Mouse (Mus musculus) heart, embryonic 14.5 days (tissue): ENCODE results near the gene Gm44965. TPM values are rescaled to one million over a fixed set of nuclear protein-coding genes. Genes with fewer than 3 reads are reported as not detected.
A peak's percentile ranks its signal among the peaks of the same experiment; 100 is the strongest.

Experiments used
- ATAC-seq: fragments of 200-750 bp; cut with Nextera tagmentation; 2 replicates; pipeline ENCODE4 v1.8.0; 2017; ENCODE audit warnings: low read depth, moderate TSS enrichment; ENCODE audit not compliant: insufficient number of reproducible peaks, insufficient read depth, low FRiP score
- H3K27ac ChIP-seq, 2 experiments: fragments of 200-500 bp in 1 of 2; fragments of 300-500 bp in 1 of 2; sonication (generic) in 1 of 2; replicated peaks in 1 of 2; 2 replicates each; pipeline ENCODE4 v1.5.1; 2012 to 2014; ENCODE audit warnings: low read depth in 2 of 2, low read length in 2 of 2, control low read depth in 1 of 2, mild to moderate bottlenecking in 1 of 2, mixed read lengths in 1 of 2; ENCODE audit not compliant: control insufficient read depth in 1 of 2, insufficient read depth in 1 of 2
- H3K27me3 ChIP-seq: fragments of 300-500 bp; sonication (generic); 2 replicates; pipeline ENCODE4 v1.6.1; 2014; ENCODE audit warnings: mild to moderate bottlenecking, low read length, control low read depth; ENCODE audit not compliant: control insufficient read depth, insufficient read depth
- H3K36me3 ChIP-seq: fragments of 300-500 bp; sonication (generic); 2 replicates; pipeline ENCODE4 v1.6.1; 2014; ENCODE audit warnings: mild to moderate bottlenecking, control low read depth, low read length, mixed read lengths; ENCODE audit not compliant: control insufficient read depth, insufficient read depth
- H3K4me1 ChIP-seq, 2 experiments: fragments of 200-500 bp in 1 of 2; fragments of 300-500 bp in 1 of 2; sonication (generic) in 1 of 2; 2 replicates each; pipeline ENCODE4 v1.6.1; 2012 to 2014; ENCODE audit warnings: low read length in 2 of 2, control low read depth in 1 of 2, mixed read lengths in 1 of 2; ENCODE audit not compliant: control insufficient read depth in 2 of 2, insufficient read depth in 2 of 2
- H3K4me2 ChIP-seq: fragments of 300-500 bp; sonication (generic); 2 replicates; pipeline ENCODE4 v1.6.1; 2014; ENCODE audit warnings: mild to moderate bottlenecking, low read length
- H3K4me3 ChIP-seq, 2 experiments: fragments of 200-500 bp in 1 of 2; fragments of 300-500 bp in 1 of 2; sonication (generic) in 1 of 2; 2 replicates each; pipeline ENCODE4 v1.5.1; 2012 to 2014; ENCODE audit warnings: low read length in 2 of 2, mild to moderate bottlenecking in 2 of 2, control low read depth in 1 of 2, low read depth in 1 of 2, moderate library complexity in 1 of 2; ENCODE audit not compliant: control insufficient read depth in 1 of 2, insufficient read depth in 1 of 2
- H3K9ac ChIP-seq: fragments of 300-500 bp; sonication (generic); 2 replicates; pipeline ENCODE4 v1.6.1; 2014; ENCODE audit warnings: mild to moderate bottlenecking, low read length
- H3K9me3 ChIP-seq: fragments of 300-500 bp; sonication (generic); 2 replicates; pipeline ENCODE4 v1.6.1; 2016; ENCODE audit warnings: low read length, control low read depth; ENCODE audit not compliant: control insufficient read depth
- WGBS: fragments of 180-500 bp; shearing (Covaris S2); extraction: QIAGEN DNeasy Blood & Tissue Kit; methylation state at CpG from one replicate; pipeline ENCODE4 v1.1.7; 2014; 5-methylcytosine and 5-hydroxymethylcytosine counted together
- polyA plus RNA-seq: library from polyadenylated mRNA; unstranded; fragments of >200 nt; fragmentation: Nextera tagmentation; extraction: Ambion mirVana; gene quantifications from 2 replicates; pipeline ENCODE4 v1.2.1, GENCODE M21; 2014

Gene Gm44965
- polyA plus RNA-seq, 1 experiment from 2014 or later: 0.84 TPM

DNA sequence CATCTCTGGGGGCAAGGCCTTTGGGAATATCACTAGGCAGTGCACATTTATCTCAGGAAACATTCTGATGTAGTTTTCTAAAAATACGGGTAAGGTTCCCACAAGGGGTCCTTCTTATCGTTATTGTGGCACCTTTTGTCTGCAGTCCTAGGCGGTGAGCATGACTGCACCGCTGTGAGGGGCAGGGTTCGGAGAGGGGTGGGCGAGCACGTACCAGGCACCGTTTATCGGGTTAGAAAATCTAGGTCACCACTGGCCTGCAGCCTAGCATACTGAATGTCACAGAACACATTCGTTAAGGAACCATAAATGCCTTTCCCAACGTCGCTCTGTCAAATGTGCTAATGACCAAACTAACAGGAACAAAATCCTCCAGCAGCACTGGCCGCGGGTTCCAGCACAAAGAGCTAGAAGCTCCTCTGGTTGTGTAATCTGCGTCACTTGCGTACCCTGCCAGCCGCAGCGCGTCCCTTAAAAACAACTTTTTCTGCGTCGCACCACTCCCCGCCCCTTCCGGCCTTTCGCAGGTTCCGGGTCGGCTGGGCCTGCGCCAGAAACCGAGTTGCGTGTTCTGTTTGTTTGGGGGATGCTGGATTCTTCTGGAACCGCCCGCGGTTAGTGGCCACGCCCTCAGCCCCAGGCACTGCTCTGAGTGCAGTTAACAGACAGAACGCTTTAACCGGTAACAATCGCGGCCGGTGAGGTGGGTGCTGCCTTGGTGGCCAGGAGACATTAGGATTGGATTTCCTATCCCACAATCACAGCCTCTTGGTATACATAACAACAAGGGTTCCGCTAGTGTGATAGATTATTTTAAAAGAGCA, 39.2 kb upstream of the Gm44965 start, which contains the start of gene Lrrc61:
Gene Lrrc61 (plus strand): TSS at position 517 of the 824 bp plus-strand sequence.
- Histone ChIP-seq H3K4me1 (peaks cover 9 to 12% of the 10 kb centered on the region in 2 experiments), H3K4me3 (peak within 1 kb of the TSS; percentile 55 to 57), H3K9ac (peak within 1 kb of the TSS; percentile 83), H3K9me3 (no peaks in the 10 kb centered on the region), H3K4me2 (peak within 1 kb of the TSS; percentile 92), H3K27ac (peak within 1 kb of the TSS; percentile 97 to 99), H3K36me3 (0 out of 2 replicates have a peak, but pooled peaks cover 5% of the 10 kb centered on the region), H3K27me3 (no peaks in the 10 kb centered on the region)
- ATAC-seq: peak; percentile 86
- under 1% methylated on average over 39 of the region's 39 CpGs for WGBS

DNA sequence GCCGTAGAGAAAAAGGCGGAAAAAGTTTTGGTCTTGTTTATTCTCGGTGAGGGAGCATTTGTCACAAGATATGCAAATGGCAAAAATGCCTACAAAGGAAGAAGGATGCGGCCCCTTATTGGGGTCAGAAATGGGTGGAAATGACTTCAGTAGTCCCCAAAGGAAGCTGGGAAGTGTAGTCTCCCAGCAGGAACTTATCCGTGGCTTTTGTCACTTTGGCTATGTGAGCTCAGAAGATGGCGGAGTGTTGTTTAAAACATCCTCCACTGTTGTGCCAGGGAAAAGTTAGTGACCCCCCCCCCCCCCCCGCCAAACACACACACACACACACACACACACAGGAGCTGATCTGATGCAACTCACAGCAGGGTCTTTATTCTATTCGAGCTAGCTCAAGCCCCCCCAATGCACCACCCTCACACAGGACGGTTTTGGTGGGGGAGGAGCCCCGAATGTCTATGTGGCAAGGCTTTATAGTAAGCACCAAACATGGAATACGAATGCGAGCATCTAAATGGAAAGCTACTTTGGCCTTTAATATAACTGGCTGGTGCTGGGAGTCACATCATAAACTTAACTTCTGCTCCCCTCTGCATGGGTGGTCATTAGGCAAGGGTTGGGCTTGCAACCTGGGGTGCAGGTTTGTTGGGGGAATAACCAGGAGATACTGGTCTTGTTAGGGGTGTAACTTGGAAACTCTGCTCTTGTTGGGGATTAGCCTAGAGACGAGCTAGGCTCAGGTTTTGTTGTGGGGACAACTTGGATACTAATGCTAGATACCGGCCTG, 38.4 kb upstream of the Gm44965 start:
- Histone ChIP-seq H3K9ac (peak overlapping the region; percentile 83), H3K4me2 (peak overlapping the region; percentile 92), H3K27me3 (no peaks in the 10 kb centered on the region), H3K27ac (peak overlapping the region; percentile 97 to 99), H3K4me1 (peaks cover 9 to 12% of the 10 kb centered on the region in 2 experiments), H3K4me3 (peak overlapping the region; percentile 55 to 57), H3K9me3 (no peaks in the 10 kb centered on the region), H3K36me3 (peaks cover 12% of the 10 kb centered on the region; the same call in 1 of the 2 replicates)
- peak; percentile 73; the same call in 1 of the 2 replicates for ATAC-seq
- 29% methylated on average over 14 of the region's 14 CpGs for WGBS

DNA sequence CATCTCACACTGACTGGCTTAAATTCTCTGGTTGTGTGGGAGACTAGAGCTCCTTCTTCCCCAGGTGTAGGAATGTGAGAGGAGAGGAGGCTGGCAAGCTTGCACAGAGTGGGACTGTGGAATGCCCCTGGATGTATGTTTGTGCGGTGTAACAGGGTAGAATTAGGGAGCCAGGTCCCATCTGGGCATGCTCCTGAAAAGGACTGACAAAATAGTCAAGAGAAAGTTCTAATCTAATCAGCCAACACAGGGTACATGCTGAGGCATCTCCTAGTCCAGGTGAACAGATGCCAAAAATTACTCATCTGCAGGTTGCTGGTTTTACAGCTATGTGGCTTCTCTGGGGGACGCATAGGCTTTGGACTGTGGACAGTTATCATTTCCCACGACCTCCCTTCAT, 37.8 kb upstream of the Gm44965 start:
- ATAC-seq: no peak
- Histone ChIP-seq H3K9ac (no peak overlapping the region), H3K27ac (peak overlapping the region in 1 of 2 experiments; percentile 99; a peak in 1 of 4 replicates), H3K4me2 (no peak overlapping the region), H3K4me3 (no peak overlapping the region), H3K9me3 (no peaks in the 10 kb centered on the region), H3K27me3 (no peaks in the 10 kb centered on the region), H3K4me1 (peaks cover 9 to 12% of the 10 kb centered on the region in 2 experiments), H3K36me3 (peaks cover 16% of the 10 kb centered on the region; the same call in 1 of the 2 replicates)
- WGBS: 75% methylated on average over 3 of the region's 3 CpGs

DNA sequence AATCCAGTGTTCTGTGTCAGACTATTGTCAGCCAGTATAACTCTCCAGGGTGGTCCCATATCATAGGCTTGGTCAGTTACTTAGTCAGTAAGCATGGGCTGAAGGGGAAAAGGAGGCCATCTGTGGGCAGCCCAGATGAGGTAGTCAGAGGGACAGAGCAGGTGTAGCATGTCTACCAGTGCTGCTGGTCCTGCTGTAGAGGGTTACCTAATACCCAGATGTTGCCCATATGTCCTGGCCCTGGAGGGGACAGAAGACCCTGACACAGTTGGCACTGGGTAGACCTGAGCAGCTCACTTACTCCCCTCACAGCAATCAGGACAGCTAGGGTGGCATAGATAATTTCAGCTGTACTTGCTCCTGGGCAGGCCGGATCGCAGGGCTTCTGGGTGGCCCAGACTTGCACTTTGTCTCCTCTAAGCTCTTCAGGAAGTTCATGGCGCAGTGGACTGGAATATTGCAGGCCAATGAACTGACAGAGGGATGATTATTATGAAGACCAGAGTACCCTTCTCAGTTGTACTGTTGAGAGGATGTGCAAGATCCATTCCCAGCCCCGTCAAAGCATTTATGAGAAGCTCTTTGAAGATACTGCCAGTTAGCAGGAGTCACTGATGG, 27.9 kb upstream of the Gm44965 start:
- Histone ChIP-seq H3K36me3 (peaks cover 10% of the 10 kb centered on the region), H3K4me1 (peaks cover 27 to 40% of the 10 kb centered on the region in 2 experiments), H3K27ac (peak overlapping the region; percentile 7 to 53; a peak in 3 of 4 replicates), H3K4me2 (no peak overlapping the region), H3K9ac (no peak overlapping the region), H3K4me3 (no peak overlapping the region), H3K27me3 (no peaks in the 10 kb centered on the region), H3K9me3 (no peaks in the 10 kb centered on the region)
- no peak for ATAC-seq
- WGBS: 75% methylated on average over 4 of the region's 4 CpGs

DNA sequence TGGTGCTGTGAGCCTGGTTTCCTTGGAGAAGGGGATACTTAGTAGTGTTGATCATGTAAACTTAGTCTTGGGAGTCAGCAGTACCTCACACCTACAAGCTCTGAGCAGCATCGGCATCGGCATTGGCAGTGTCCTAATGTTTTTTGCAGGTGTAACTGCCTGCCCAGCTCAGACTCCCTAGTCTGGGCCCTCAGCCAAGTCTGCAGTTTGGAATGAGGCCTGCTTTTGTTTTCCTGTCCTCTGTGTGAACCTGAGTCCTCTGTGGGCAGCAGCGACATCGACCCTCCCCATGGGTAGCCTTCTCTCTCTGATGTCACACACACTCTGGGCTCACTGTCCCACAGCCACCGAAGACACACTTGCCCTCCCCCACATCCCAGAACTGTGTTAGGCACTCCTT, 27.4 kb upstream of the Gm44965 start:
- Histone ChIP-seq H3K9ac (no peak overlapping the region), H3K27ac (peak overlapping the region; percentile 13 to 53), H3K9me3 (no peaks in the 10 kb centered on the region), H3K36me3 (peaks cover 10% of the 10 kb centered on the region), H3K4me1 (peaks cover 27 to 40% of the 10 kb centered on the region in 2 experiments), H3K4me2 (no peak overlapping the region), H3K4me3 (no peak overlapping the region), H3K27me3 (no peaks in the 10 kb centered on the region)
- ATAC-seq: peak; percentile 31; the same call in 1 of the 2 replicates
- 6% methylated on average over 5 of the region's 5 CpGs for WGBS

DNA sequence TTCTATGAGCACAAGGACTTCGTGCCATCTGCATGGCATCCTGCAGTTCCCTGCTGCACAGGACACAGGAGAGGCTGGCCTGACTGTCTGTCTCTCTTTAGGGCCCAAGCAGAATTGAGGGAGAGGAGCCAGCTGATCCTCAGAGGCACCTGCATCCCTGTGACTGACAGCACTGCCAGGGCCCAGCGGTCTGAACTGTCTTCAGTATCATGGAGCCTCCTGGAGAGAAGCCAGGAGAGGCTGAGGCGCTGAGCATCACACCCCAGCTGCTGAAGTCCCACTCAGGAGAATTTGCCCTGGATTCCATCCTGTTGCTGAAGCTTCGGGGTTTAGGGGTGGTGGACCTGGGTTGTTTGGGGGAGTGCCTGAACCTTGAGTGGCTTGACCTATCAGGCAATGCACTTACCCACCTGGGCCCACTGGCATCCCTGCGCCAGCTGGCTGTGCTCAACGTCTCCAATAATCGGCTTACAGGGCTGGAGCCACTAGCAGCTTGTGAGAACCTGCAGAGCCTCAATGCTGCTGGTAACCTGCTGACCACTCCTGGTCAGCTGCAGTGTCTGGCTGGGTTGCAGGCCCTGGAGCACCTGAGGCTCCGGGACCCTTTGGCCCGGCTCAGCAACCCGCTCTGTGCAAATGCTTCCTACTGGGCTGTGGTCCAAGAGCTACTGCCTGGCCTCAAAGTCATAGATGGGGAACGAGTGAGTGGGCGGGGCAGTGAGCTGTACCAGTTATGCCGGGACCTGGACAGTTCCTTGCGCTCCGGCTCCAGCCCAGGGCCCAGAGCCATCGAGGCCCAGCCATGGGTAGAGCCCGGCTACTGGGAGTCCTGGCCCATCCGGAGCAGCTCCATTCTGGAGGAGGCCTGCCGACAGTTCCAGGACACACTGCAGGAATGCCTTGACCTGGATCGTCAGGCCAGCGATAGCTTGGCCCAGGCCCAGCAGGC, 25.4 kb upstream of the Gm44965 start:
- peak overlapping the region in 1 of 2 experiments; percentile 2; a peak in 1 of 4 replicates for H3K4me3 ChIP-seq
- H3K4me2 ChIP-seq: peak overlapping the region; percentile 52
- WGBS: 24% methylated on average over 21 of the region's 21 CpGs
- no peaks in the 10 kb centered on the region for H3K9me3 ChIP-seq
- peak; percentile 58 for ATAC-seq
- H3K4me1 ChIP-seq: peaks cover 41 to 55% of the 10 kb centered on the region in 2 experiments
- peaks cover 6% of the 10 kb centered on the region for H3K36me3 ChIP-seq
- H3K27me3 ChIP-seq: no peaks in the 10 kb centered on the region
- H3K27ac ChIP-seq: peak overlapping the region; percentile 58 to 81
- peak overlapping the region; percentile 51 for H3K9ac ChIP-seq
